ENCODE assay signal across 19 mouse cellular contexts in the genomic region with DNA sequence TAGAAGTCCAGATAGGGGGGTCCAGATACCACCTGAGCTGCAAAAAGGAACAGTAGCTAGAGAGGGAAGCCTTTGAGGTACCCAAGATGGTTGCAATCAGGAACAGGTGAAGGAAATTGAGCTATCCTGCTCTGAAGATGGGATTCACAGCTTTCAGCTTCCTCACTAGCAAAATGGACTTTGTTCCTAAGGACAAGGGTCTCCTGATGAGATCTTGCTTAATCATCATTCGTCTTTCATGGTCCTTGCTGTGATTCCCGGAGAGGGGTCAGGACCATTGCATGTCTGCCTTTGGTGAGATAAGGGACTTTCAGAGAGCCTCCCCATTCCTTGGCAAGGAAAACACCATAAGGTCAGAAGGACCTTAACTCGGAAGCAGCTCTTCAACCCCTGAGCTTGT.
"Had no signal": no experiment of that assay in that cellular context is flagged by ENCODE, and none has a peak within 500 bp of the region (broad histone marks: within the 10 kb centered on the region; RNA-seq: fewer than 3 reads in every experiment).

No protein-coding gene starts in this region.

- H3K4me3 ChIP-seq: midbrain, embryonic 10.5 days; midbrain, embryonic 12.5 days; myocyte; neural tube, embryonic 13.5 days; neural tube, embryonic 15.5 days had no signal

- H3K9ac ChIP-seq: lung, embryonic 14.5 days; midbrain, embryonic 12.5 days; neural tube, embryonic 13.5 days; neural tube, embryonic 15.5 days had no signal

- H3K27me3 ChIP-seq: neural tube, embryonic 13.5 days; neural tube, embryonic 15.5 days had no signal

- H3K27ac ChIP-seq: midbrain, embryonic 10.5 days; midbrain, embryonic 12.5 days; neural tube, embryonic 13.5 days; neural tube, embryonic 15.5 days had no signal

- H3K36me3 ChIP-seq: midbrain, embryonic 10.5 days; midbrain, embryonic 12.5 days; neural tube, embryonic 13.5 days; neural tube, embryonic 15.5 days had no signal

- H3K4me2 ChIP-seq: lung, embryonic 14.5 days; midbrain, embryonic 12.5 days; neural tube, embryonic 13.5 days; neural tube, embryonic 15.5 days had no signal

- DNase-seq: lung, adult 18-20 months; lung, embryonic 14.5 days; lung, postnatal 10 days; lung, postnatal 4 days; midbrain, embryonic 14.5 days; retina, postnatal 1 day; right cerebral cortex, adult 18-20 months; right cerebral cortex, postnatal 25 days; right cerebral cortex, postnatal 4 days; spleen, adult 18-20 months; thymus, adult 18-20 months; thymus, postnatal 14 days; thymus, postnatal 36 days had no signal

- H3K9me3 ChIP-seq: midbrain, embryonic 10.5 days; midbrain, embryonic 12.5 days; neural tube, embryonic 13.5 days; neural tube, embryonic 15.5 days had no signal

- ATAC-seq: midbrain, embryonic 16.5 days had no signal
